Mouse (Mus musculus) CD8-positive naive resting alpha-beta T cell, adult 2 months (primary cell): Measurements from ENCODE around the gene Mlst8.
"Not testable (repeated sequence)": the region's sequence is repeated elsewhere in the genome, so short reads cannot be mapped to it uniquely, and the experiment has no call there.

Experiments used
- DNase-seq, 2 experiments: peaks; one replicate each; pipeline ENCODE4 v3.0.0; 2022; ENCODE audit warnings: low read depth in 2 of 2, low spot score in 2 of 2

The Mlst8 gene

DNA sequence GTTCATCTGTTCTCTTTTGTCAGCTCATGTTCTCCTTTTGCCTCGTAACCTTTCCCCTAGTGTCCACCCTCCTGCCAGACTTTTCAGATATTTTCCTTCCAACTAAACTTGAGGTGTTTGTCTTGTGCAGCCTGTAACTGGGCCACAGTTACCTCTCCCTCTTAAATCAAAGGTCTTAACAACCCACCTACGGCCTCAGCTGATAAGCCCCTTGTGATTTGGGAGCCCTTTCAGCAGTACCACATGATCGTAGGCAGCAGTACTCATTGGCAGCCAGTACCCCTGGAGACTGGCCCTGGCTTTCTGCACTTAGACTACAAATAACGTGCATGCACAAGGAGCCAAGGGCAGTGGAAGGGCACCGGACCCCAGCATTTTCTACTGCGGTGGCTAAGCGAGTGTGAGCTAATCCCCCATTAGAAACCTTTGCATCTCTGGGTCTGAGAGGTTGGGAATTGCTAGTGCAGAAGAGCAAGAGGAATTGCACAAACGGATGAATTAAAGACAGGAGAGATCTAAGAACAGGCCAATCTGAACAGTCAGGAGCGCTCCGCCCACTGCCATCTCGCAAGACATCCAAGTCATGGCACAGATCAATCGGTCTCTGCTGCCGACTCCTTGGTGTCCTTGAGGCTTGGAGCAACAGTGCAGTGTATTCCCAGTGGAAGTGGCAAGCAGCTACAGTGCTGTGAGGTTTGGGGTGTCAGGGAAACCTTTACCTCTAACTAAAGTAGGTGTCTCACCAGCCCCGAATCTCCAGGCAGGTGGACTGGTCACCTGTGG is 49.5 kb downstream of the Mlst8 start:
- no peak for DNase-seq

DNA sequence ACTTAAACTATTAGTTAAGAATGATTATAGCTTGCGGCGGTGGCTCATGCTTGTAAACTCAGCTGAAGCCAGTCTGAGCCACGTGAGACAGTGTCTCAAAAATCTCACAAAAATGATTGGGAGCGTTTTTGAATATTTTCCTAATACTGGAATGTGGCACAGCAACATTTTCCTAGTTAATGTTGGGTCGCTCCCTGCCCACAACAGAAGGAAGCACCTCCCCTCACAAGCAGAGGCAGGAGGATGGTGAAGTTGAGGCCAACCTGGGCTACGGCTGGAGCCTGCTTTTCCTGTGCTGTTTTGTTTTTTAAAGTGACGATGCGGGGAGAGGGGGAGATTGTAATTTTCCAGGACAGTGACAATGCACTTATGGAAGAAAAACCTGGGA is 51.7 kb downstream of the Mlst8 start:
- no peak for DNase-seq

DNA sequence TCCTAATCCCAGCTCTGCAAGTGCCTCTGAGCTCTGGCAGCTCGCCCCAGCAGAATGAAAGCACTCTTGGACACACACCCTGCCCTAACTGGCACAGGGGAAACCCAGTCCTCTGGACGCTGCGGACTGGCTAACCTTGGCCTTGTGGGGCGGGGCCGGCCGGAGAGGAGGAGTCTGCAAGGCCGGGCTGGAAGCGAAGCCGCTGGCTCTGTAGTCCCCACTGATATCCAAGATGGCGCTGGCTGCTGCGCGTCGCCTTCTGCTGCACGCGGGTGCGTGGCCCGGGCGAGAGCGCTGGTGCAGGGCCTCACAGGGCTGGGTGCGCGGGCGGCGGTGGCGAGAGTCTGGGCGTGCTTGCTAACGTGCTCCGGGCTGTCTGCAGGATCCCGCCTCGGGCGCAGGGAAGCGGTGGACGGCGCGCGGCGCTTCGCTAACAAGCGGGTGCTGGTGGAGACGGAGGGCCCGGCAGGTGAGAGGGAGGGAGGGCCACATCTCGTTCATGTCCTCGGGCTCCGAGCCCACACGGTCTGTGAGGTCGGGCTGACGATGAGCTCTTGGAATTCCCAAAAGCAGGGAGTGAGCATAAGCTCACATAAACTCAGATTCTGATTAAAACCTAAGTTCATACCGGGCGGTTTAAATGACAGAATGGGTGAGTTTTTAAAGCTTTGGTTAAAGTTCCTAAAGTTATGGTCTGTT is 52.3 kb downstream of the Mlst8 start, which contains the start of gene Eci1:
Eci1 (plus strand) TSS at position 171 of the 699 bp plus-strand sequence.
- peak; percentile 58 to 65 for DNase-seq

DNA sequence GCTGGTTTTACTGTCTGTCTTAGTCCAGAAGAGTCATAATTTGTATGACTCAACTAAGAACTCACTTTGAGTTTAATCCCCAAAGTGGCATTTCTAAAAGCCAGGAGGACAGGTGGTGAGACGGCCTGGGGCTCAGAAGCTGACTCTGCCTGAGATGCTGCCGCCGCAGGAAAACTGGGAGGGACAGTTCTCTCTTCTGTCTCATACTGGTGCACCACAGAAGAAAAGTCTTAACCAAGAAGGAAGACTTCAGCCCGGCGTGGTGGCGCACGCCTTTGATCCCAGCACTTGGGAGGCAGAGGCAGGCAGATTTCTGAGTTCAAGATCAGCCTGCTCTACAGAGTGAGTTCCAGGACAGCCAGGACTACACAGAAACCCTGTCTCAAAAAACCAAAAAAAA is 53.0 kb downstream of the Mlst8 start:
- no peak for DNase-seq

- not testable (repeated sequence) for DNase-seq
Observed at GRCm38 (mm10) chr17:24425326-24425725, 53.6 kb downstream of the Mlst8 start.

GRCm38 (mm10) chr17:24424489-24424888 is 54.4 kb downstream of the Mlst8 start:
- no peak for DNase-seq
